Mouse (Mus musculus): ENCODE measurements at regions not wholly inside any gene's neighbourhood (a gene's known extent, or its start where the extent isn't known, plus 50 kb on each side); places are given as distances from the start of the nearest gene placed in this dataset.
A peak's percentile ranks its signal among the peaks of the same experiment; 100 is the strongest.
"Not testable (repeated sequence)": the region's sequence is repeated elsewhere in the genome, so short reads cannot be mapped to it uniquely, and the experiment has no call there.

DNA sequence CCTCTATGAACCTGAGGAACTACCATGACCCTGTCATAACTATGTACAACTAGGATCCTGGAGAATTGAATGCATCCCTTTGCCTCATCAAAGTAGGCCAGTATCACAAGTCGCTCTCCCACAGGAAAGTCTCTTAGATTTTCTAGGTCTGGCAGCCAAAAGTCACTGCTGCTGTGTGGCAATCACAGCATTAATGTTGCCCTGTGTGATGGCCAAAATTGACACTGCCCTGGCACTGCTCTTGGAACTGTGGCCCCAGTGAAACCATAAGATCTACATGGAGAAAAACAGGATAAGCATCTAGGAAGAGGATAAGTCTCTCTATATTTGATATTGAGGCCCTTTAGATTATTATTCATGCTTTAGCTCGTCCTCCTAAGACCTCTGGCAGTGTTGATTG is 465.7 kb downstream of the Adam6a start:
- no peak for DNase-seq

DNA sequence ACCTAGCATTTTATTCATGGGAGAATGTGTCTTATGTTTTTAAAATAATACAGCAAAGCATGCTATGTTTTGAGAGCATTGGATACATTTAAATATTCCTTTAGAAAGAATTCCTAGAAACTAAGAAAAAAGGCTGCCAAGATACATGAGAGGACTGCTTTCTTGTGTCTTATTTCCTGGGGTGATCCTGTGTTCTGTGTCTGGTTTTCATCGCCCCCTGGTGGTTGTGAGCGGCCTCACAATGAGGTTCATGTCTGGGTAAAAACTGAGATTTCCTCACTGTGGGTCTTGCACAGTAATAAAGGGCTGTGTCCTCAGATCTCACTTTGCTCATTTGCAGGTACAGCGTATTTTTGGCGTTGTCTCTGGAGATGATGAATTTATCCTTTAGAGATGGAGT is 469.2 kb downstream of the Adam6a start:
- DNase-seq: peak; percentile 36

DNA sequence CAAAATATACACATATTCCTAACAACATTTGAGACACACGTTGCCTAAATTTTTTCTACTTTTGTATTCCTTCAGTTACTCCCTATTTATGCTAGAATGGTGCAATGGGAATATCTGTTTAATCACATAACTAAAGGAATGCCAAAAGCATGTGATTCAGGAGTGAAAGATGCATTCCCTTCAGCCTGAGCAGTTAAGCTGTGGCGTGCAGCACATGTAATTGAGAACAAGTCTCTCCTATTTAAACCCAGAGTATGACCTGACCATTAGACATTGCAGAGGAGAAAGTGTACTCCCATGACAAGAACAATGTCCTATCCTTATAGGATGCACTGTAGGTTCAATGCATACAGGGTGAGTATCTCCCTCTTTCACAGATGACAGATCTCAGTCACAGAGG is 493.3 kb downstream of the Adam6a start:
- not testable (repeated sequence) for DNase-seq

GRCm38 (mm10) chr12:114047991-114048390 is 504.3 kb downstream of the Adam6a start:
- DNase-seq: not testable (repeated sequence)

DNA sequence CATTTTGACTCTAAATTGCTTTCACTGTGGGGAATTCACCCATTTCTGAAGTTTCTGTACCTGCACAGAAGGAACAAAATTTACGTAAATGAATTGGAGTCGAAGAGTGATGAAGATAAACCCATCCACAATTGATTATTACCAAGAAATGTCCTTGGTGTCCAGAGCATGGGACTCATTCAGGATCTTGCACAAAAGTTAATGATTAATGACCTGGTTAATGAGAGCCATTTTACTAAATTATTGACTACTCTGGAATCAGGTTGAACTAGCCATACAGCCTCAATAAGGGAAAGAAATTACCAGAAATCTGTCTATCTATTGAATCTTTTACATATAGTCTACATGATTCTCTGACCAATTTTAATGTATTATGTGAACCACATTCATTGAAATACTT is 509.6 kb downstream of the Adam6a start:
- DNase-seq: no peak

GRCm38 (mm10) chr12:114059615-114060014 is 515.9 kb downstream of the Adam6a start:
- DNase-seq: no peak

GRCm38 (mm10) chr12:114067166-114067565 is 523.5 kb downstream of the Adam6a start:
- DNase-seq: no peak

DNA sequence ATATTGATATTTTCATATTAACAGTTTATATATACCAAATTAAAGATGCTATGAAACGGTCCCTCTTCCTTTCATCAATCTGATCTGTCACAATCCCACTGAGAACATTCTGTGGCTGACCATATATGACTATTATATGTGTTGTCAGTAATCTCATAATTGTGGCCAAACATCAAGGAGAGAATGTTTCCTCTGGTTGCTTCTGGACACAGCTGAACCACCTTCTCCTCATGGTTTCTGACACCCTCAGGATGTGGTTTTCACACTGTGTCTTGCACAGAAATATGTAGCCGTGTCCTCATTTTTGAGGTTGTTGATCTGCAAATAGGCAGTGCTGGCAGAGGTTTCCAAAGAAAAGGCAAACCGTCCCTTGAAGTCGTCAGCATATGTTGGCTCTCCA is 565.0 kb downstream of the Adam6a start:
- not testable (repeated sequence) for DNase-seq

DNA sequence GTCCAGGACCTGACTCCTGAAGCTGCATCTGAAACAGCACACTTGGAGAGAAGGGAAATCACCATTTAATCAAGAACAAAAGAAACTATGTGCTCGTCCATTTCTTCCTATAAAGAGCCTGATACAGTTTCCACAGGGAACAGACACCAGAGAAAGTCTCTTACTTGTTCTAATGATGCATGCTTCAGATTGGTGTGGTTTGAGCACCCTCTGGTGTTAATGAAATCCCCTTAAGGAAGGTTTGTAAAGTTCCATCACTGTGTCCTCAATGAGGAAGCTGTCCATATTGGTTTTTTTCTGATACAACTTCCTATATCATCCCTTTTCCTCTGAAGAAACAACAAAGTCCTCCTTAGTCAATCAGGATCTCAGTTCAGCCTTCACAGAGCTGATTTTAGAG is 591.2 kb downstream of the Adam6a start:
- DNase-seq: no peak

DNA sequence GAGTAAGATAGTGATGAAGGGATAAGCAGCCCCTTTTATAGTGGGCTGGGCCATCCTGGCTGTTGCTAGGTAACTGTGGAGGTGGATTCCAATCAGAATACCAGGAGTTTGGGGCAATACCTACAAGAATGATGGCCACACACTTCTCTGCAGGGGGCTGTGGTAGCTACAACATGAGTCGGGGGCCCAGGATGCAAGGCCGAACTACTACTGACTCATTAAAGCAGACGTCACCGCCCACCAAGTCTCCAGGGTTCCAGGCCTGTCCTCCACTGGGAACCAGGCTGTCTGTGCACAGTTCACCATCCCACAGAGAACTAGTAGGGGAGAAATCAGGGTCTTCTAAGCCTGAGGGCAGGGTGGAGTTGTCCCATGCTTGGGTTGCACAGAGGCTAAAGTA is 605.1 kb downstream of the Adam6a start:
- peak; percentile 4 for DNase-seq

DNA sequence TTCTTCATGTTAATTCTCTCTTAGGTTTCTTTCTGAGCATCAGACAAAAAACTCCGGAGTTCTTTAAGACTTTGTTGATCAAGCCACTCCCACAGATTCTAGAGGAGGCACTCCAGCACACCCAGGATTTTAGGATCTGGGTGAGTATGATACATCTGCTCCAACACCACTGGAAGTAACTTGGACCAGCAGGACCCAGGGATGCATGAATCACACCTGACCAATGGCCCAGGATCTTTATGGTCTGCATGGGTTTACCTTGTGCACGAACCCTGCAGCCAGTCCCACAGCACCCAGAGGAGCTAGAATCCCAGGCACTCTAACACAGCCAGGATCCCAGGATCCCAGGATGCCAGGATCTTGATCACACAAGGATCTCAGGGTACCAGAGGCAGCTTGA is 628.6 kb downstream of the Adam6a start:
- DNase-seq: no peak

DNA sequence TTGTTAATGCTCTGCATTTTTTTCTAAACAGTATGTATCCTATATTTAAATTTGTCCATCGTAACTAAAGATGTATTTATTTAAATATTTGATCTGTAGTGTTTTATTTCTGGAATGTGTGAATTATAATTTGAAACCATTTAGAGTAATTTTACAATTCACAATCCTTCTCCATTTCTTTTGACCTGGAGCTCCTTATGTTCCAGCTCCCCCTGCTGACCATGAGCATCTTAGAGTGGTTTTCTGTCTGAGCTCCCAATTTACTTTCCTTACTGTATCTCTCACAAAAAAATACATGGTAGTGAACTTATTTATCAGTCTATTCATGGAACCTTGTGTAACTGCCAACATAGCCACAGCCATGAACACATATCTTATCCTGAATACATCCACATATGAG is 655.8 kb downstream of the Adam6a start:
- no peak for DNase-seq

DNA sequence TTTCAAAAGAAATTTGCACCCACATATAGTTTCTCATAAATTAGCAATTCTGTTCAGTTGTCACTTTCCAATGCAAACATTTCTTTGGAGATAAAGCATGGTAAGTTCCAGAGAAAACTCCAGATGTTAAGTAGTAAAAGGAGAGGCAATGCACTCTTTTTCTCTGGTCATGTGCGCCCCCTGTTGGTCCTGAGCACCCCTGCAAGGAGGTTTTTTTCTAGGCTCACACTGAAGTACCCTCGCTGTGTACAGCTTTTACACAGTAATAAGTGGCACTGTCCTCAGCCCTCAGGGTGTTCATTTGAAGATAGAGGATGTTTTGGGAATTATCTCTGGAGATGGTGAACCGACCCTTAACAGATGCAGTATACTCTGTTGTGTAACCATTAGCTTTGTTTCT is 678.8 kb downstream of the Adam6a start:
- DNase-seq: no peak
